Mouse (Mus musculus) telencephalon, adult 2 months (tissue): ENCODE results near the gene Pip4p1.
"Not testable (repeated sequence)": the region's sequence is repeated elsewhere in the genome, so short reads cannot be mapped to it uniquely, and the experiment has no call there.

Experiments used
- DNase-seq: peaks from one replicate; pipeline ENCODE4 v3.0.0-alpha.2; 2011; ENCODE audit warnings: low read depth, low spot score

Pip4p1 gene

GRCm38 (mm10) chr14:50930754-50931492 lies at the start of gene Pip4p1, which contains the start of gene Pnp:
Gene Pip4p1 (minus strand): TSS chr14:50930856.
Gene Pnp (plus strand): TSS chr14:50931082.
- peak; percentile 99 for DNase-seq

- no peak for DNase-seq
These were observed 49.0 kb upstream of the Pip4p1 start for GRCm38 (mm10) chr14:50979631-50980030.

GRCm38 (mm10) chr14:50978451-50978850 lies 47.8 kb upstream of the Pip4p1 start:
- not testable (repeated sequence) for DNase-seq

- DNase-seq: no peak
These were observed 46.0 kb upstream of the Pip4p1 start for GRCm38 (mm10) chr14:50976674-50977073.

- DNase-seq: no peak
These were observed 44.3 kb upstream of the Pip4p1 start for GRCm38 (mm10) chr14:50975001-50975400.

- DNase-seq: no peak
These were observed 43.0 kb upstream of the Pip4p1 start for GRCm38 (mm10) chr14:50973700-50974099.

- DNase-seq: not testable (repeated sequence)
These were observed 42.4 kb upstream of the Pip4p1 start for GRCm38 (mm10) chr14:50973054-50973453.

GRCm38 (mm10) chr14:50970822-50971221 lies 40.2 kb upstream of the Pip4p1 start:
- no peak for DNase-seq

- no peak for DNase-seq
These were observed 39.2 kb upstream of the Pip4p1 start for GRCm38 (mm10) chr14:50969558-50970544.

- DNase-seq: no peak
These were observed 38.4 kb upstream of the Pip4p1 start for GRCm38 (mm10) chr14:50969041-50969440.

- DNase-seq: no peak
These were observed 37.7 kb upstream of the Pip4p1 start for GRCm38 (mm10) chr14:50968216-50968980.

- DNase-seq: not testable (repeated sequence)
These were observed 27.8 kb upstream of the Pip4p1 start for GRCm38 (mm10) chr14:50958289-50958995.

- DNase-seq: not testable (repeated sequence)
These were observed 26.5 kb upstream of the Pip4p1 start for GRCm38 (mm10) chr14:50957146-50957545.

GRCm38 (mm10) chr14:50956724-50957123 lies 26.1 kb upstream of the Pip4p1 start:
- DNase-seq: not testable (repeated sequence)

GRCm38 (mm10) chr14:50955942-50956508 lies 25.4 kb upstream of the Pip4p1 start, which contains the start of gene Pnp2:
Gene Pnp2 (plus strand): TSS chr14:50955992.
- DNase-seq: not testable (repeated sequence)

- no peak for DNase-seq
These were observed 24.8 kb upstream of the Pip4p1 start for GRCm38 (mm10) chr14:50955487-50955886.

GRCm38 (mm10) chr14:50945526-50945925 lies 14.9 kb upstream of the Pip4p1 start:
- DNase-seq: not testable (repeated sequence)

- not testable (repeated sequence) for DNase-seq
These were observed 14.4 kb upstream of the Pip4p1 start for GRCm38 (mm10) chr14:50945081-50945480.

- not testable (repeated sequence) for DNase-seq
These were observed 14.0 kb upstream of the Pip4p1 start for GRCm38 (mm10) chr14:50944668-50945033.

GRCm38 (mm10) chr14:50943932-50944667 lies 13.4 kb upstream of the Pip4p1 start, which contains the start of gene Gm49342:
Gene Gm49342 (plus strand): TSS chr14:50944517.
- DNase-seq: peak; percentile 80
